Mouse (Mus musculus): Measurements from ENCODE around the gene Mterf2. TPM values are rescaled to one million over a fixed set of nuclear protein-coding genes. Genes with fewer than 3 reads are reported as not detected.

The Mterf2 gene
- 4.6 and 5.6 TPM in 2 replicates for polyA plus RNA-seq (2012; rRNA removed; ENCODE audit: low replicate concordance)

GRCm38 (mm10) chr10:85127395-85128287, at the start of gene Mterf2:
Gene Mterf2, minus strand, starts transcription at chr10:85128027.

GRCm38 (mm10) chr10:85102247-85103084, 25.4 kb downstream of the Mterf2 start, which contains the start of the genes Fhl4 and Tmem263:
Gene Fhl4, minus strand, starts transcription at chr10:85102495.
Gene Tmem263, plus strand, starts transcription at chr10:85102627.

Other genes with a start within 250 kb of the Mterf2 start
- gene Ric8b, start 210.4 kb downstream of the Mterf2 start, polyA plus RNA-seq (2012; rRNA removed; ENCODE audit: low replicate concordance), result 20.0 and 20.2 TPM in 2 replicates
- gene Fhl4, start 25.5 kb downstream of the Mterf2 start, polyA plus RNA-seq (2012; rRNA removed; ENCODE audit: low replicate concordance), result 0.54 and 0.62 TPM in 2 replicates
- gene Tmem263, start 25.4 kb downstream of the Mterf2 start, polyA plus RNA-seq (2012; rRNA removed; ENCODE audit: low replicate concordance), result 5.9 and 9.9 TPM in 2 replicates
- gene Cry1, start 57.0 kb upstream of the Mterf2 start, polyA plus RNA-seq (2012; rRNA removed; ENCODE audit: low replicate concordance), result 3.3 and 7.5 TPM in 2 replicates